In the genomic region with DNA sequence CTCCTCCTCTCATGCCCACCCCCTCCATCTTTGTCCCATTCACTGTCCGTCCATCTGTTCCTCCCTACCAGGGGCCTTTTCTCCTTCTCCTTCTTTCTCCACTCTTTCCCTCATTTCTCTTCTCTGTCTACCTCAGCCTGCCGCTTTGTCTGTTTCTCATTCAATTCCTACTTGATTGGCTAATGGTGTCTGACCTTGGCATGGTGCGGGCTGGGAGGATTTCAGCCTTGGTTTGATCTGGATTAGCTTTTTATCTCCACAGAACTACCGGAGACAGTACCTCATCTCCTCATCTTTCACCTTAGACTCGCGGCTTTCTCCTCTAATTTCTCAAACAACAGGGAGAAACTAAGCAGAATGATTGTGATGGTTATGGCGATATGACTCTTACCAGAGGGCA, we compare ENCODE assay signal across 15 mouse cellular contexts.
DNase-seq lines count a peak whose midpoint lies in the region; ATAC-seq and TF ChIP-seq lines count a peak whose summit lies in the region.
"Had no signal": no experiment of that assay in that cellular context is flagged by ENCODE, and none has a peak within 500 bp of the region (broad histone marks: within the 10 kb centered on the region; RNA-seq: fewer than 3 reads in every experiment).

No protein-coding gene starts in this region.

- DNase-seq in layer of hippocampus, adult 2 months (ENCODE audit: low spot score in 2 of 2) = no peak
- DNase-seq in layer of hippocampus, postnatal 25 days (ENCODE audit: extremely low spot score in 1 of 2, low spot score in 1 of 2) = no peak
- no peak for DNase-seq in embryonic facial prominence, embryonic 14.5 days (ENCODE audit: low spot score)
- DNase-seq in midbrain, embryonic 14.5 days = no peak
- DNase-seq in liver = no peak
- DNase-seq in gastrocnemius, adult 18-20 months (ENCODE audit: low spot score) = no peak
- no peak for DNase-seq in heart, adult 18-20 months
- DNase-seq: cerebellum, adult 9-11 months; kidney, postnatal 4 days; liver, embryonic 13.5 days had no signal

- H3K4me3 ChIP-seq in layer of hippocampus, adult 2 months = no peak overlapping the region
- no peak overlapping the region for H3K4me3 ChIP-seq in embryonic facial prominence, embryonic 14.5 days (ENCODE audit: low read depth, low read length)
- no peak overlapping the region for H3K4me3 ChIP-seq in forebrain, embryonic 16.5 days (replicated peaks; ENCODE audit: low read length)
- H3K4me3 ChIP-seq in midbrain, embryonic 14.5 days (replicated peaks; ENCODE audit: low read depth, low read length) = no peak overlapping the region
- H3K4me3 ChIP-seq: heart, embryonic 15.5 days; intestine, embryonic 15.5 days; left cerebral cortex, adult 2 months; liver, embryonic 13.5 days had no signal

- peak overlapping the region; percentile 37 for H3K4me2 ChIP-seq in embryonic facial prominence, embryonic 14.5 days (ENCODE audit: low read depth, low read length)
- H3K4me2 ChIP-seq in forebrain, embryonic 16.5 days (ENCODE audit: low read length) = peak overlapping the region; percentile 16; the same call in 1 of the 2 replicates
- H3K4me2 ChIP-seq in midbrain, embryonic 14.5 days (ENCODE audit: low read length) = no peak overlapping the region
- H3K4me2 ChIP-seq: intestine, embryonic 15.5 days; liver, embryonic 13.5 days had no signal

- no peaks in the 10 kb centered on the region for H3K27me3 ChIP-seq in embryonic facial prominence, embryonic 14.5 days (replicated peaks; ENCODE audit: control insufficient read depth, insufficient read depth, low read length)
- H3K27me3 ChIP-seq in forebrain, embryonic 16.5 days (replicated peaks; ENCODE audit: control insufficient read depth, insufficient read depth, low read length) = no peaks in the 10 kb centered on the region
- no peaks in the 10 kb centered on the region for H3K27me3 ChIP-seq in midbrain, embryonic 14.5 days (ENCODE audit: control insufficient read depth, insufficient read depth, low read length)
- H3K27me3 ChIP-seq: heart, embryonic 15.5 days; intestine, embryonic 15.5 days; liver, embryonic 13.5 days had no signal

- H3K27ac ChIP-seq in layer of hippocampus, adult 2 months = peak overlapping the region; percentile 24; the same call in 1 of the 2 replicates
- peak overlapping the region; percentile 77 for H3K27ac ChIP-seq in embryonic facial prominence, embryonic 14.5 days (replicated peaks; ENCODE audit: low read depth, low read length)
- H3K27ac ChIP-seq in forebrain, embryonic 16.5 days (ENCODE audit: low read length) = peak overlapping the region; percentile 84
- H3K27ac ChIP-seq in midbrain, embryonic 14.5 days (replicated peaks; ENCODE audit: low read depth, low read length) = peak overlapping the region; percentile 37
- H3K27ac ChIP-seq: heart, embryonic 15.5 days; intestine, embryonic 15.5 days; left cerebral cortex, adult 2 months; liver, embryonic 13.5 days had no signal

- WGBS in embryonic facial prominence, embryonic 14.5 days = 57% methylated on average over 7 of the region's 7 CpGs
- WGBS in forebrain, embryonic 16.5 days = 41% methylated on average over 7 of the region's 7 CpGs
- WGBS in midbrain, embryonic 14.5 days = 75% methylated on average over 7 of the region's 7 CpGs

- no peaks in the 10 kb centered on the region for H3K9me3 ChIP-seq in embryonic facial prominence, embryonic 14.5 days (ENCODE audit: control insufficient read depth, low read length)
- no peaks in the 10 kb centered on the region for H3K9me3 ChIP-seq in forebrain, embryonic 16.5 days (ENCODE audit: control insufficient read depth, low read length)
- H3K9me3 ChIP-seq in midbrain, embryonic 14.5 days (ENCODE audit: control insufficient read depth, low read length) = no peaks in the 10 kb centered on the region
- H3K9me3 ChIP-seq: heart, embryonic 15.5 days; intestine, embryonic 15.5 days; liver, embryonic 13.5 days had no signal

- no peak overlapping the region for H3K9ac ChIP-seq in embryonic facial prominence, embryonic 14.5 days (ENCODE audit: low read depth, low read length)
- no peak overlapping the region for H3K9ac ChIP-seq in forebrain, embryonic 16.5 days (replicated peaks; ENCODE audit: low read depth, low read length)
- no peak overlapping the region for H3K9ac ChIP-seq in midbrain, embryonic 14.5 days (replicated peaks; ENCODE audit: low read length)
- H3K9ac ChIP-seq: heart, embryonic 15.5 days; intestine, embryonic 15.5 days; liver, embryonic 13.5 days had no signal

- no peaks in the 10 kb centered on the region for H3K36me3 ChIP-seq in embryonic facial prominence, embryonic 14.5 days (ENCODE audit: control insufficient read depth, insufficient read depth, low read length)
- H3K36me3 ChIP-seq in forebrain, embryonic 16.5 days (ENCODE audit: control insufficient read depth, insufficient read depth) = no peaks in the 10 kb centered on the region
- H3K36me3 ChIP-seq in midbrain, embryonic 14.5 days (ENCODE audit: control insufficient read depth, insufficient read depth, low read length) = no peaks in the 10 kb centered on the region
- H3K36me3 ChIP-seq: heart, embryonic 15.5 days; intestine, embryonic 15.5 days; liver, embryonic 13.5 days had no signal

- ATAC-seq in embryonic facial prominence, embryonic 14.5 days (ENCODE audit: low read depth) = no peak
- ATAC-seq in forebrain, embryonic 16.5 days = peak; percentile 26; the same call in 1 of the 2 replicates
- no peak for ATAC-seq in midbrain, embryonic 14.5 days (ENCODE audit: low FRiP score, low TSS enrichment)
- ATAC-seq: CD4-positive, CD25-positive, alpha-beta regulatory T cell, adult 4 months; intestine, embryonic 15.5 days had no signal

- H3K4me1 ChIP-seq in embryonic facial prominence, embryonic 14.5 days (ENCODE audit: control insufficient read depth, insufficient read depth, low read length) = peaks cover 37% of the 10 kb centered on the region
- peaks cover 41% of the 10 kb centered on the region for H3K4me1 ChIP-seq in forebrain, embryonic 16.5 days (replicated peaks; ENCODE audit: control insufficient read depth, insufficient read depth, low read length)
- H3K4me1 ChIP-seq in midbrain, embryonic 14.5 days (ENCODE audit: control insufficient read depth, insufficient read depth, low read length) = peaks cover 24% of the 10 kb centered on the region; the same call in 1 of the 2 replicates
- H3K4me1 ChIP-seq: intestine, embryonic 15.5 days; liver, embryonic 13.5 days had no signal

- TF ChIP-seq CTCF in layer of hippocampus, adult 2 months (conservative IDR thresholded peaks at IDR 0.05) = no peak

Comparison
In these comparisons a context has a peak if more than half of its experiments do, and no peak if none do; other contexts are left out.
1. H3K27ac ChIP-seq: peak in every context shown above with its lines; median percentile 84 in forebrain, embryonic 16.5 days; 77 in embryonic facial prominence, embryonic 14.5 days; 37 in midbrain, embryonic 14.5 days; 24 in layer of hippocampus, adult 2 months.